Mouse (Mus musculus) heart, adult 10 weeks (tissue): ENCODE measurements around the gene Atp8b5. TPM values are rescaled to one million over a fixed set of nuclear protein-coding genes. Genes with fewer than 3 reads are reported as not detected.

Source experiments
- polyA plus RNA-seq: library from polyadenylated mRNA; stranded (reverse); fragments of 350-450 nt; fragmentation: Illumina TruSeq; extraction: RNeasy Lipid Tissue Mini Kit (QIAGEN cat#74804); gene quantifications from one replicate; pipeline ENCODE4 v1.2.3, GENCODE M21; 2014; ENCODE audit warnings: low read depth, low replicate concordance

The Atp8b5 gene
- polyA plus RNA-seq, result 0.18 TPM

GRCm38 (mm10) chr4:43266623-43267322 lies at the start of gene Atp8b5:
TSS of gene Atp8b5 (plus strand) at chr4:43267159.

GRCm38 (mm10) chr4:43381408-43382154 lies 114.6 kb downstream of the Atp8b5 start, which contains the start of gene Rusc2:
TSS of gene Rusc2 (plus strand) at chr4:43381979.

Other genes with a start within 250 kb of the Atp8b5 start
- 16.0 TPM for gene Pigo, start 241.3 kb upstream of the Atp8b5 start, polyA plus RNA-seq
- 111 TPM for gene Stoml2, start 235.4 kb upstream of the Atp8b5 start, polyA plus RNA-seq
- 28.0 TPM for gene Fam214b, start 220.9 kb upstream of the Atp8b5 start, polyA plus RNA-seq
- 14.5 TPM for gene Unc13b, start 208.2 kb upstream of the Atp8b5 start, polyA plus RNA-seq
- 28.7 TPM for gene Rusc2, start 114.8 kb downstream of the Atp8b5 start, polyA plus RNA-seq
- gene Fam166b, start 162.0 kb downstream of the Atp8b5 start, polyA plus RNA-seq, result not detected
- gene Tesk1, start 174.8 kb downstream of the Atp8b5 start, polyA plus RNA-seq, result 33.9 TPM
- 2.3 TPM for gene Cd72, start 187.5 kb downstream of the Atp8b5 start, polyA plus RNA-seq
- gene Sit1, start 216.6 kb downstream of the Atp8b5 start, polyA plus RNA-seq, result not detected
- gene Ccdc107, start 225.7 kb downstream of the Atp8b5 start, polyA plus RNA-seq, result 48.0 TPM
- 1.3 TPM for gene Arhgef39, start 232.5 kb downstream of the Atp8b5 start, polyA plus RNA-seq
- gene Car9, start 239.8 kb downstream of the Atp8b5 start, polyA plus RNA-seq, result 0.92 TPM